Mouse (Mus musculus) spleen, adult 2 months (tissue): Measurements from ENCODE around the gene A730015C16Rik. TPM values are rescaled to one million over a fixed set of nuclear protein-coding genes. Genes with fewer than 3 reads are reported as not detected.

Source experiments
- DNase-seq, 2 experiments: peaks; one replicate each; pipeline versions ENCODE4 v3.0.0 to v3.0.0-alpha.2; 2012 to 2021; ENCODE audit warnings: low spot score in 2 of 2, low read depth in 1 of 2
- H3K27ac ChIP-seq: fragments of 200-500 bp; 2 replicates; pipeline ENCODE4 v1.5.1; 2012; ENCODE audit warnings: low read length, inconsistent platforms; ENCODE audit not compliant: insufficient read depth
- H3K27me3 ChIP-seq: fragments of 200-500 bp; 2 replicates; pipeline ENCODE4 v1.6.1; 2012; ENCODE audit warnings: mild to moderate bottlenecking, moderate library complexity, low read length, inconsistent platforms; ENCODE audit not compliant: control insufficient read depth, insufficient read depth
- H3K36me3 ChIP-seq: fragments of 200-500 bp; 2 replicates; pipeline ENCODE4 v1.6.1; 2012; ENCODE audit warnings: mild to moderate bottlenecking, low read length, inconsistent platforms; ENCODE audit not compliant: control insufficient read depth, insufficient read depth
- H3K4me1 ChIP-seq: fragments of 200-500 bp; 2 replicates; pipeline ENCODE4 v1.6.1; 2011; ENCODE audit warnings: inconsistent platforms; ENCODE audit not compliant: control insufficient read depth, insufficient read depth, insufficient read length
- H3K4me3 ChIP-seq: fragments of 200-500 bp; 2 replicates; pipeline ENCODE4 v1.5.1; 2011; ENCODE audit warnings: mild to moderate bottlenecking, inconsistent platforms; ENCODE audit not compliant: insufficient read depth, insufficient read length; ENCODE audit errors: extremely low read depth
- CTCF ChIP-seq: fragments of 200-500 bp; IDR thresholded peaks from 2 replicates; pipeline ENCODE4 v1.5.1; 2011; ENCODE audit warnings: mild to moderate bottlenecking, inconsistent platforms; ENCODE audit not compliant: insufficient read depth, insufficient read length, insufficient replicate concordance; ENCODE audit errors: extremely low read depth
- POLR2A ChIP-seq: fragments of 200-500 bp; IDR thresholded peaks from 2 replicates; pipeline ENCODE4 v1.6.1; 2011; ENCODE audit warnings: low read depth, low read length, inconsistent platforms
- WGBS: fragments of 180-500 bp; shearing (Covaris S2); methylation state at CpG from one replicate; pipeline ENCODE4 v1.1.7; 2018; 5-methylcytosine and 5-hydroxymethylcytosine counted together
- polyA plus RNA-seq: library from polyadenylated mRNA; depleted of rRNA; stranded (reverse); fragments of >200 nt; gene quantifications from 2 replicates; pipeline ENCODE4 v1.2.3, GENCODE M21; 2012

The A730015C16Rik gene
- polyA plus RNA-seq, 1 experiment = not detected

- WGBS = 92% methylated on average over 4 of the region's 4 CpGs
- Histone ChIP-seq H3K4me3 (no peak overlapping the region), H3K27ac (no peak overlapping the region), H3K36me3 (no peaks in the 10 kb centered on the region), H3K27me3 (no peaks in the 10 kb centered on the region), H3K4me1 (peaks cover 5% of the 10 kb centered on the region; the same call in 1 of the 2 replicates)
- no peak for TF ChIP-seq POLR2A
- TF ChIP-seq CTCF = no peak
- no peak for DNase-seq
These were observed 10.4 kb downstream of the A730015C16Rik start for GRCm38 (mm10) chr4:108838031-108838430.

GRCm38 (mm10) chr4:108835496-108835895 is 12.9 kb downstream of the A730015C16Rik start:
- no peak overlapping the region for H3K4me3 ChIP-seq
- H3K27ac ChIP-seq = no peak overlapping the region
- peaks cover 5% of the 10 kb centered on the region; the same call in 1 of the 2 replicates for H3K4me1 ChIP-seq
- no peaks in the 10 kb centered on the region for H3K36me3 ChIP-seq
- WGBS = 81% methylated on average over 3 of the region's 3 CpGs
- no peaks in the 10 kb centered on the region for H3K27me3 ChIP-seq
- TF ChIP-seq POLR2A (no peak), CTCF (no peak)
- no peak for DNase-seq

- TF ChIP-seq CTCF = no peak
- no peak for TF ChIP-seq POLR2A
- H3K27me3 ChIP-seq = no peaks in the 10 kb centered on the region
- no peak for DNase-seq
- H3K4me1 ChIP-seq = peaks cover 5% of the 10 kb centered on the region; the same call in 1 of the 2 replicates
- peaks cover 2% of the 10 kb centered on the region; the same call in 1 of the 2 replicates for H3K36me3 ChIP-seq
- peak overlapping the region; percentile 82 for H3K4me3 ChIP-seq
- H3K27ac ChIP-seq = no peak overlapping the region
- WGBS = 1% methylated on average over 15 of the region's 15 CpGs
These were observed 13.5 kb downstream of the A730015C16Rik start for GRCm38 (mm10) chr4:108834971-108835311.

GRCm38 (mm10) chr4:108834115-108834970 is 14.1 kb downstream of the A730015C16Rik start, which contains the start of gene Txndc12:
Gene Txndc12 (plus strand): TSS chr4:108834601.
- Histone ChIP-seq H3K27me3 (no peaks in the 10 kb centered on the region), H3K4me3 (peak within 1 kb of the TSS; percentile 89), H3K4me1 (peaks cover 5% of the 10 kb centered on the region; the same call in 1 of the 2 replicates), H3K27ac (peak within 1 kb of the TSS; percentile 92), H3K36me3 (peaks cover 2% of the 10 kb centered on the region; the same call in 1 of the 2 replicates)
- TF ChIP-seq POLR2A = no peak
- no peak for TF ChIP-seq CTCF
- WGBS = under 1% methylated on average over 34 of the region's 34 CpGs
- peak; percentile 43 to 71 for DNase-seq

GRCm38 (mm10) chr4:108833828-108834114 is 14.6 kb downstream of the A730015C16Rik start:
- Histone ChIP-seq H3K27ac (peak overlapping the region; percentile 87), H3K27me3 (no peaks in the 10 kb centered on the region), H3K4me1 (peaks cover 5% of the 10 kb centered on the region; the same call in 1 of the 2 replicates), H3K4me3 (peak overlapping the region; percentile 82), H3K36me3 (peaks cover 2% of the 10 kb centered on the region; the same call in 1 of the 2 replicates)
- WGBS = 2% methylated on average over 6 of the region's 6 CpGs
- TF ChIP-seq CTCF = no peak
- TF ChIP-seq POLR2A = peak; percentile 16; the same call in 1 of the 2 replicates
- DNase-seq = no peak

GRCm38 (mm10) chr4:108832916-108833827 is 15.2 kb downstream of the A730015C16Rik start, which contains the start of gene Btf3l4:
Gene Btf3l4 (minus strand): TSS chr4:108833614.
- peak; percentile 83 to 87 for DNase-seq

More at GRCm38 (mm10) chr4:108832916-108833827, 15.2 kb downstream of the A730015C16Rik start, which contains the start of gene Btf3l4:
- Histone ChIP-seq H3K27me3 (no peaks in the 10 kb centered on the region), H3K36me3 (peaks cover 2% of the 10 kb centered on the region; the same call in 1 of the 2 replicates), H3K4me3 (peak within 1 kb of the TSS; percentile 89), H3K27ac (peak within 1 kb of the TSS; percentile 92), H3K4me1 (peaks cover 5% of the 10 kb centered on the region; the same call in 1 of the 2 replicates)
- WGBS = under 1% methylated on average over 70 of the region's 73 CpGs
- no peak for TF ChIP-seq POLR2A
- TF ChIP-seq CTCF = no peak
